Mouse (Mus musculus) myocyte (in vitro differentiated cells): ENCODE measurements at regions not wholly inside any gene's neighbourhood (a gene's known extent, or its start where the extent isn't known, plus 50 kb on each side); places are given as distances from the start of the nearest gene placed in this dataset.

Source experiments
- H3K27me3 ChIP-seq: one replicate; pipeline ENCODE4 v1.6.1; 2011; ENCODE audit not compliant: control insufficient read depth, insufficient read depth, insufficient read length
- H3K36me3 ChIP-seq: one replicate; pipeline ENCODE4 v1.6.1; 2011; ENCODE audit not compliant: control insufficient read depth, insufficient read depth
- H3K4me2 ChIP-seq: one replicate; pipeline ENCODE4 v1.6.1; 2011; ENCODE audit warnings: low read depth, control low read depth
- H3K4me3 ChIP-seq: one replicate; pipeline ENCODE4 v1.5.1; 2011; ENCODE audit warnings: mild to moderate bottlenecking, control low read depth, moderate library complexity
- H3K79me2 ChIP-seq: one replicate; pipeline ENCODE4 v1.6.1; 2011; ENCODE audit not compliant: control insufficient read depth, insufficient read depth
- H3ac ChIP-seq: one replicate; pipeline ENCODE4 v1.6.1; 2011; ENCODE audit not compliant: control insufficient read depth, insufficient read length
- CEBPB ChIP-seq: IDR thresholded peaks from 2 replicates; pipeline ENCODE4 v1.6.1; 2011; ENCODE audit warnings: mild to moderate bottlenecking, moderate library complexity; ENCODE audit not compliant: poor library complexity, insufficient read depth, severe bottlenecking
- E2F4 ChIP-seq: IDR thresholded peaks from one replicate; pipeline ENCODE4 v1.6.1; 2011; ENCODE audit warnings: mild to moderate bottlenecking, control low read depth, moderate library complexity; ENCODE audit not compliant: insufficient read depth
- MAX ChIP-seq: IDR thresholded peaks from one replicate; pipeline ENCODE4 v1.6.1; 2011; ENCODE audit warnings: low read depth, mild to moderate bottlenecking, control low read depth
- MYOD1 ChIP-seq, 3 experiments: IDR thresholded peaks; one replicate each; pipeline ENCODE4 v1.6.1; 2011; ENCODE audit warnings: control low read depth in 2 of 3, low read depth in 2 of 3, mild to moderate bottlenecking in 2 of 3, moderate library complexity in 1 of 3; ENCODE audit not compliant: insufficient read length in 2 of 3, control insufficient read depth in 1 of 3
- MYOG ChIP-seq, 3 experiments: IDR thresholded peaks; one replicate each; pipeline ENCODE4 v1.6.1; 2011; ENCODE audit warnings: control low read depth in 2 of 3, low read depth in 2 of 3, mild to moderate bottlenecking in 2 of 3; ENCODE audit not compliant: insufficient read length in 2 of 3, control insufficient read depth in 1 of 3, insufficient read depth in 1 of 3
- POLR2A ChIP-seq: IDR thresholded peaks from one replicate; pipeline ENCODE4 v1.6.1; 2011; ENCODE audit warnings: low read depth, mild to moderate bottlenecking, control low read depth, moderate library complexity; ENCODE audit not compliant: insufficient read length
- POLR2AphosphoS2 ChIP-seq: IDR thresholded peaks from one replicate; pipeline ENCODE4 v1.6.1; 2011; ENCODE audit warnings: low read depth, control low read depth; ENCODE audit not compliant: insufficient read length
- REST ChIP-seq: IDR thresholded peaks from one replicate; pipeline ENCODE4 v1.6.1; 2011; ENCODE audit warnings: mild to moderate bottlenecking, control low read depth, moderate library complexity; ENCODE audit not compliant: insufficient read depth, insufficient read length
- SRF ChIP-seq: IDR thresholded peaks from one replicate; pipeline ENCODE4 v1.6.1; 2011; ENCODE audit warnings: low read depth; ENCODE audit not compliant: control insufficient read depth, insufficient read length
- TCF12 ChIP-seq: IDR thresholded peaks from one replicate; pipeline ENCODE4 v1.6.1; 2011; ENCODE audit warnings: mild to moderate bottlenecking, control low read depth; ENCODE audit not compliant: poor library complexity, insufficient read depth, severe bottlenecking
- TCF3 ChIP-seq: IDR thresholded peaks from one replicate; pipeline ENCODE4 v1.6.1; 2011; ENCODE audit warnings: low read depth, control low read depth; ENCODE audit not compliant: insufficient read length
- USF1 ChIP-seq: IDR thresholded peaks from one replicate; pipeline ENCODE4 v1.6.1; 2011; ENCODE audit warnings: low read depth, mild to moderate bottlenecking, control low read depth, moderate library complexity

DNA sequence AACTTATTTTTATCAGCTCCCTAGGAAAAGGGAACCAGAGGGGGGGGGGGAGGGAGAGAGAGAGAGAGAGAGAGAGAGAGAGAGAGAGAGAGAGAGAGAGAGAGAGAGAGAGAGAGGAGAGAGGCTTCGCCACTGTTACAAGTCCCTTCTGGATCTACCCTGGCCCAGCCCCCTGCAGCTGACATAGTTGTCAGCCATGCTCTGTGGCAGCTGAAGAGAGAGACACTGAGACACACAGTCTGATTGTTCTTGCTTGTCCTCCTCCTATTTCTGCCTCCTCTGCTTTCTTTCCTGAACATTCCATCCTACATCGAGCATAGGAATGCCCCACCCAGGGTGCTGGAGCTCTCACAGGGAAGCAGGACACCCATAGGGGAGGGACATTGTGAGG lies 134.3 kb downstream of the Aipl1 start:
- Histone ChIP-seq H3K4me2 (no peak overlapping the region), H3K27me3 (no peaks in the 10 kb centered on the region), H3K4me3 (no peak overlapping the region), H3ac (no peak overlapping the region), H3K79me2 (no peaks in the 10 kb centered on the region), H3K36me3 (no peaks in the 10 kb centered on the region)
- no peak for TF ChIP-seq SRF
- TF ChIP-seq TCF3 = no peak
- no peak for TF ChIP-seq TCF12
- no peak for TF ChIP-seq MAX
- no peak for TF ChIP-seq E2F4
- no peak for TF ChIP-seq POLR2AphosphoS2
- no peak for TF ChIP-seq POLR2A
- TF ChIP-seq MYOD1 (IDR thresholded peaks at IDR 0.05; ENCODE audit: control insufficient read depth in 1 of 3, insufficient read length in 2 of 3, low read depth in 2 of 3) = no peak
- no peak for TF ChIP-seq USF1
- TF ChIP-seq REST = no peak
- no peak for TF ChIP-seq MYOG (IDR thresholded peaks at IDR 0.05; ENCODE audit: control insufficient read depth in 1 of 3, insufficient read depth in 1 of 3, insufficient read length in 2 of 3, low read depth in 2 of 3)
- no peak for TF ChIP-seq CEBPB

- Histone ChIP-seq H3K4me2 (no peak overlapping the region), H3ac (no peak overlapping the region), H3K27me3 (no peaks in the 10 kb centered on the region), H3K79me2 (no peaks in the 10 kb centered on the region), H3K36me3 (no peaks in the 10 kb centered on the region), H3K4me3 (no peak overlapping the region)
- TF ChIP-seq MYOD1 (IDR thresholded peaks at IDR 0.05; ENCODE audit: control insufficient read depth in 1 of 3, insufficient read length in 2 of 3, low read depth in 2 of 3) = no peak
- no peak for TF ChIP-seq E2F4
- no peak for TF ChIP-seq MYOG (IDR thresholded peaks at IDR 0.05; ENCODE audit: control insufficient read depth in 1 of 3, insufficient read depth in 1 of 3, insufficient read length in 2 of 3, low read depth in 2 of 3)
- no peak for TF ChIP-seq TCF12
- TF ChIP-seq REST = no peak
- TF ChIP-seq MAX = no peak
- no peak for TF ChIP-seq POLR2A
- no peak for TF ChIP-seq TCF3
- TF ChIP-seq USF1 = no peak
These were observed 134.8 kb downstream of the Aipl1 start for GRCm38 (mm10) chr11:71902304-71903019.

DNA sequence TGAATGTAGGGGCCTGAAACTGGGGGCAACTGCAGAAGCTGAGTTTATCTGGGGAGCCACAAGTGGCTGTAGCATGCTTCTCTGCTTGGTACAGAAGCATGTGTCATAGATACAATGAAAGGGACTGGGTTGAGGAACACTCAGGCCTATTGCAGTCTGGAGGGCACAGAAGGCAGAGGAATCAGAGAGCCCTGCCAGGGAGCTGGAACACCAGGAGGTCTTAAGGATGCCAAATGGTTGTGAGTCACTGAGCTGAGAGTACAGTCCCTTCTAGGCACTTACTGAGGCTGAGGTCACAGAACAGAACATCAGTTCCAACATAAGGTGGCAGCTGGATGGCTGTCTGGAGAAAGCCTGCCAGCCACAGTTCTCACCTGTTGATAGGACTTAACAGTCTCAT lies 136.5 kb downstream of the Aipl1 start:
- Histone ChIP-seq H3K4me3 (no peak overlapping the region), H3ac (no peak overlapping the region), H3K36me3 (no peaks in the 10 kb centered on the region), H3K4me2 (no peak overlapping the region), H3K79me2 (no peaks in the 10 kb centered on the region), H3K27me3 (no peaks in the 10 kb centered on the region)
- TF ChIP-seq SRF = no peak
- TF ChIP-seq TCF3 = no peak
- no peak for TF ChIP-seq POLR2AphosphoS2
- no peak for TF ChIP-seq E2F4
- TF ChIP-seq TCF12 = no peak
- TF ChIP-seq USF1 = no peak
- no peak for TF ChIP-seq POLR2A
- no peak for TF ChIP-seq REST
- no peak for TF ChIP-seq MAX
- TF ChIP-seq MYOG (IDR thresholded peaks at IDR 0.05; ENCODE audit: control insufficient read depth in 1 of 3, insufficient read depth in 1 of 3, insufficient read length in 2 of 3, low read depth in 2 of 3) = no peak
- TF ChIP-seq MYOD1 (IDR thresholded peaks at IDR 0.05; ENCODE audit: control insufficient read depth in 1 of 3, insufficient read length in 2 of 3, low read depth in 2 of 3) = no peak
- no peak for TF ChIP-seq CEBPB

DNA sequence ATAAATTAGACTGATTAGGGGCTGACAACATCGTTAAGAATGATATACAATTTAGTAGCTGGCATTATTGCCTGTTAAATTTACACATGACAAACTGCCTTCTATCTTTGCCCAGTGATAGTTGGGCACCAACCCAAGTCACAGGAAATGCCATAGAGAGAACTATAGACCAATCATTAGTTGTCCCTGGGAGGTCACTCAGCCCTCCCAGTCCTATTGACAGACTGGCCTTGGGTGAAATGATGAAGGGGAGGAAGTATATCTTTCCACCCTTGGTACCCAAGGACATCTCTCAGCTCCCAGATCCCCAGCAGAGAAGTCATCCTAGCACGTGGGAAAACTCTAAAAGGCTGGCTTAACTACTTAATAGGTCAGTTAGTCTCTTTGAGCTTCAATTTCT lies 139.8 kb downstream of the Aipl1 start:
- TF ChIP-seq TCF3 (no peak), MYOG (IDR thresholded peaks at IDR 0.05; ENCODE audit: control insufficient read depth in 1 of 3, insufficient read depth in 1 of 3, insufficient read length in 2 of 3, low read depth in 2 of 3) (no peak), CEBPB (no peak), SRF (no peak), POLR2AphosphoS2 (no peak), MAX (no peak), REST (no peak)
- H3K79me2 ChIP-seq = no peaks in the 10 kb centered on the region
- H3K27me3 ChIP-seq = peaks cover 5% of the 10 kb centered on the region
- H3K36me3 ChIP-seq = no peaks in the 10 kb centered on the region
- no peak overlapping the region for H3K4me3 ChIP-seq
- H3K4me2 ChIP-seq = no peak overlapping the region
- no peak overlapping the region for H3ac ChIP-seq

GRCm38 (mm10) chr11:71897141-71897540 lies 140.2 kb downstream of the Aipl1 start:
- no peak overlapping the region for H3K4me2 ChIP-seq
- no peak overlapping the region for H3K4me3 ChIP-seq
- H3K27me3 ChIP-seq = peaks cover 5% of the 10 kb centered on the region
- no peaks in the 10 kb centered on the region for H3K79me2 ChIP-seq
- no peaks in the 10 kb centered on the region for H3K36me3 ChIP-seq
- no peak overlapping the region for H3ac ChIP-seq
- TF ChIP-seq SRF = no peak
- TF ChIP-seq MAX = no peak
- TF ChIP-seq MYOG (IDR thresholded peaks at IDR 0.05; ENCODE audit: control insufficient read depth in 1 of 3, insufficient read depth in 1 of 3, insufficient read length in 2 of 3, low read depth in 2 of 3) = no peak
- no peak for TF ChIP-seq CEBPB
- no peak for TF ChIP-seq TCF3
- TF ChIP-seq POLR2A = no peak
